Mouse (Mus musculus): ENCODE data around the gene Oxsr1. TPM values are rescaled to one million over a fixed set of nuclear protein-coding genes. Genes with fewer than 3 reads are reported as not detected.
"Not testable (repeated sequence)": the region's sequence is repeated elsewhere in the genome, so short reads cannot be mapped to it uniquely, and the experiment has no call there.

Gene Oxsr1
- total and polyA plus RNA-seq, 3 experiments, result 7.2 to 33.1 (median 32.7) TPM

DNA sequence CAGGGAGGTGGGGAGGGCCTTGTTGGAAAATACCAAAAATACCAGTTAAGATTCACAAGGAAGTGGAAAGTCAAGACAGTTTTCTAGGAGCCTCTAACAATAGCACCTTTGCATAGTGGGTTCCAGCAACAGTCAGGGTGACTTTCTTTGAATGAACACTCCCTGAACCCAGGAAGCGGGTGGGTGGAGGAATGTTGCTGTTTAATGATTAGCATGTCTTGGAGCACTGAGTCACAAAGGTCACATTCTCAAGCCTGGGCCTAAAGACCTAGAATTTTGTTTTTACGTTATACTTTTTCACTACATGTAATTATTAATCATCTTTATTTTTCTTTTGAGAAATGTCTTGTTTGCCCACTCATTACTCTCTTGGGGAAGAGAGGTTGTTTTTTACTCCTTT lies 106.9 kb downstream of the Oxsr1 start:
- DNase-seq, result not testable (repeated sequence)

DNA sequence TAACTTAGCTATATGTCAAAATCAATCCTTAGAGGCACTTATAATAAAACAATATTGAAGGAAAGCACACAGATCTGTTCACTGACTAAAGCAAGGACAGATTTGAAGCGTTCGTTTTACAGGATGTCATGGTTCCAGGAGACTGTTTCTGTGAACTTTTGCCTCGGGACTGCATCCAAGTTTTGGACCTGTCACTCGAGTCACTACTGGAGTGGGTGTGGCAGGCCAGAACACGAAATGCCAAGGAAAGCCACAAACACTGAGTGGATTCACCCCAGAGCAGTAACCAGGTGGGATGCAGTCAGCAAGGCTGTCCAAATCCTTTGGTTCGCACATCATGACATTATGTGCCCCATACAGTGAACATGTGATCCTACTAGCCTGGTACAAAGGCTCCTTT lies 107.6 kb downstream of the Oxsr1 start:
- DNase-seq, result no peak

DNA sequence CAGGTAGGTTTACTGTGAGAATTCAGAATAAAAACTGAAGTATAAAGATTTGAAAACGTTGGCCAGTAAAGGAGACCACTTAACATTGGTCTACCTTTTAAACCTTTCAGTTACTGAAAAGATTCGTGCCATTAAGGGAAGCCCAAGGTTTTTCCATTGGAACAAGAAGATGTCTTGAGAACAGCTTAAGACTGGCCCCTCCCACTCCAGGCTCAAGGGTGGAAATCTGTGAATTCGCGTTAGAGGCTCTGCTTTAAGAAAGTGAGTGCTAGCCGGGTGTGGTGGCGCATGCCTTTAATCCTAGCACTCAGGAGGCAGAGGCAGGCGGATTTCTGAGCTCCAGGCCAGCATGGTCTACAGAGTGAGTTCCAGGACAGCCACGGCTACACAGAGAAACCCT lies 109.2 kb downstream of the Oxsr1 start:
- DNase-seq, result no peak

DNA sequence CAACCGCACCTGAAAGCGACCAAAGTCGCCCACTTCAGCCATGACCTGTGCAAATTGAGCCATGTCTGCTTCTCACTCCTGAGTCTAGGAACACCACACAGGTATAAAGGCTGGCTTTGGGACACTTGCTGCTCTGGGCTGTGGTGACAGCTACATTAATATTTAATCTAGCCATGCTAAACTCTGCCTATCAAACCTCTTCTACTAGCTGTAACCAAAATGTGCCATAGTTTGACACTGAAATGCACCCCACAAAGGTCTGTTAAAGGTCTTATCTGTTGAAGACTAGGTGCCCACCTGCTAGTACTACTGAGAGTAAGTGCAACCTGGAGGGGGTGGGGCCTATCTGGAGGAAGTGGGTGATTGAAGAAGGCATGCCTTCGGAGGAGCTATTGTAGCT lies 113.2 kb downstream of the Oxsr1 start, which contains the start of gene Slc22a13:
Gene Slc22a13 (minus strand): TSS at position 101 of the 400 bp plus-strand sequence.
- DNase-seq, result no peak

DNA sequence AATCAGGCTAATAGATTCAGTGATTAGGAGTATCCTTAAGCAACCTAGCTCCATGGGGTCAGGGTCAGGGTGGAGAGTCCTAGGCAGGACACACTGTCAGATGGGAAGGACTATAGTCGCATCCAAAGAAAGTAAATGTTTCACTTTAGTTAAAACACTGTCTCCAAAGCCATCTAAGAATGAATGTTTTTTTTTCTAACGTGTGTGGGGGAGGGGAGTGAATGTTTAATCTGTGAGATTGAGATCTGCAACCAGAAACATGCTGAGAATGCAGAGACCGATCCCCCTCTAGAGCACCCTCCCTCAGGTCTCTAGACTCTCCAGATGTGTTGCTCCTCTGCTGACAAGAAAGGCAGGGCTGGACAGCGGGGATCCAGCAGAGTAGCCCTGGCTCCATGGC lies 115.1 kb downstream of the Oxsr1 start:
- DNase-seq, result no peak

DNA sequence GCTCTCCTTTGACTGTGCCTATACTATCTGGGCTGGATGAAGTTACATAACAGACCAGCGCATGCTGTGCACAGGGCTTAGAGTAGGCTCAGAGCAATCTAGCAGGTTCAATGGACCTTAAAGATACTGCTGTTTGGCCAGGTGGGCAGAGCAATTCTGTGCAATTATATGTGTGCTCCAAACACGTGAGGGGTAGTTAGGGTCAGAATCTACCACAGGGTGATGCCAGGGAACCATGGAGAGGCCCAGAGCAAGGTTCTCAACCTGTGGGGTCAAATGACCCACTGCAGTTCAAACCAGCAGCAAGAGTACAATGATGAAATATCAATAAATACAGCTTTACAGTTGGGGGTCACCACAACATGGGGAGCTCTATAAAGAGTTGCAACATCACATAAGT lies 115.6 kb downstream of the Oxsr1 start:
- no peak for DNase-seq

DNA sequence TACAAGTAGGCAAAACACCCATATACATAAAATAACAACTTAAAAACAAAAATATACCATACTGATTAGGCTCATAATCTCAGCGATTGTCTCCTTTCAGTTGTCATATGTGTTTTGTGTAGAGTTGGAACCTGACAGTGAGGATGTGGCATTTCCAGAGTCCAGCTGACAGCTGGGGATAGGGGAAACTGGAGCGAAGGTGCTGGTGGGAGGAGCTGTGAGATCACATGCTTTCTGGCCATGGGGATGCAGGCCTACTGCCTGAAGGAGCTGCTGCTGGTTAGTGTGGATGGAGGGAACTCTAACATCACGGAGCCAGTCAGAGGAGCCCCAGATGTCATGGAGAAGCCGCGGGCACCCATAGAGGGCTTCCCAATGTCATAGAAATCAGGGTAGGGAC lies 116.5 kb downstream of the Oxsr1 start:
- no peak for DNase-seq

DNA sequence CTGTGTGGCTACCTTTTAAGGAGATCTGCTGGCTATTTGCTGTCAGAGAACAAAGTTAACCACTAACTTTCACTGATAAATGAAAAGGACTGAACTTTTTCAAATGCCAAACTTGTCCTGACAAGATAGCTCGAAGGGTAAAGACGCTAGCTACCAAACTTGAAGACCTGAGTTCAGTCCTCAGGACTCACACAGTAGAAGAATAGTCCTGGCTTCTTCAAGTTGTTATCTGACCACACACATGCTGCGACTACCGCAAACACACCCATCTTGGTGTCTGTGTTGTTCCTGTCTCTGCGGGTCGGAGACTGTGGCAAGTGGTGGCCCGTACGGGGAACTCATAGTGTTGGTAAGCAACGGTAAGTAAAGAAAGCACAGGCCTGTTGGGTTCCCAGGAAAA lies 118.6 kb downstream of the Oxsr1 start:
- no peak for DNase-seq

DNA sequence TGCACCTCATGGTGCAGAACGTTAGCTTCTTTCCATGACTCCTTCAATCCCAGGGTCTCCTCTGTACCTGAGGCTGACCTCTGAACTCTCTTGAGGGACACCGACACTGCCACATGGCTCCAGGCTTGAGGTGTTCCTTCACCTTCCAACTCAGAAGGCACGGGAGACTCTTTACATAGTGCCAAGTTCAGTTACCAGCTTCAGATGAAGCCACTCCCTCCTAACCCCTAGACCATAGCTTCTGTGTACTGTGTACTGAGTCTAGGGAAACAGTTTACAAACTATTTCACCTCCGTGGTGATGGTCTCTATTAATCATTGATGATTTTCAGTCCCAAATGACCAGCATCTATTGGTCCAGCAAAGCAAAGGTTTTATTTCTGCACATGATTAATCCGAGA lies 120.6 kb downstream of the Oxsr1 start:
- no peak for DNase-seq

DNA sequence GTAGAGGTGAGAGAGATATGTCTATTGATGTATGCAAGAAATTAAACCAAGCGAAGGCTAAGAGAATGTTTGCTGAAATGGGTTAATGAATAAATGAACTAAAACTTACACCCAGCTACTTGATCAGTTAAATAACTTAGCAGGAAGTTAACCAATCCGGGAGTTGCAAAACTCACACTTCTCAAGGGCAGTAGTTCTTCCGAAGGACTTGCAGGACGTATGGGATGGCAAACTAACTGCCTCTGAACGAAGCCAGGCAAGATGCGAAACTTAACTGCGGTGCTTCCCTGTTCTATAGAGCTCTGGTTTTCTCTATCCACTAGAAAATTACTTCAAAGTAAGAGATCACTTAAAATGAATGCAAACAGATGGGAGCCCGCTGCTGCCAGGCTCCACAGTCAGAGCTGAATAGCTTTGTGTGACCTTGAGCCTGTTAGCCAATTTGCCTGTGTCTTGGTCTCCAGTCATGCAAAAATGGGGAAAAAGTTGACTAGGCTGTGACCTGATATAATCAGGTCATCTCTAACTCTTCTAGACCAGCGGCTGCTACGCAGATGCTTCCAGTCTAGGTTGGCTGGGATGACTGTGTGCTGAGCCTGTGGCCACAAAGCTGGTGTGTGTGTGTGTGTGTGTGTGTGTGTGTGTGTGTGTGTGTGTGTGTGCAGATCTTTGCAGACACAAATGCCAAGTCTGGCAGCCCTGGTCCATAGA lies 122.9 kb downstream of the Oxsr1 start:
- DNase-seq, result peak; percentile 12

DNA sequence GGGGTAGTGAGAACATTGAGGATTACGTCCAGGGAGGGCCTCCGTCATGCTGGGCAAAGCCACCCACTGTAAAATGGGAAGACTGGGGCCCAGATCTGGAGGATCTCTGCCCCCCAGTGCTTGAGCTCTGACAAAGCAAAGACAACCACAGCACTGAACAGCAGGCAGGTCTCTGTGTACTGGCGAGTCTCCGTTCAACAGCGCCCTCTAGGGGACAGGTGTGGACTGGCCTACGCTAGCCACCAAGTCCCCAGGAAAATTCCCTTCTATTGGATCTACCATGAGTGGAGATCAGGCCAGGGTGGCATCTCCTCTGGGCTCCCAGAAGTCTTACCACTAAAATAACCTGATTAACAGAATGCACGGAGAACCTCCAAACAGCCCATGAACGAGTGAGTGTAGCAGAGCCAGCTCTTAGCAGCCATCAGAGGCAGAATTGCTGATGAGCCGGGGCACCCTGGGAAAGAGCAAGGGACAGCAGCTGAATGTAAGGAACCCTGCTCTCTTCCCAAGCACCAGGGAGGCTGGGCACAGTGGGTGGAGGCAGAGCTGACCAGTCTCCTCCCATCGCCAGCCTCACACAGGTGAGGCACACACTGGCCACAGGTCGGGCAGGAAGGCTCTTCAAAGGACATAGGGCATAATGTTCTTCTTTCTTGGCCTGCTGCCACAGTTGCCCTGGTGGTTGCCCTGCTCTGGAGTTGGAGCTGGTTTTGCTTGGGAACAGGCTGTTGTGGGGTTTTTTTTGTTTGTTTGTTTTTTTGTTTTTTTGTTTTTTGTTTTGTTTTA lies 129.8 kb downstream of the Oxsr1 start:
- peak; percentile 27 for DNase-seq

Other genes with a start within 250 kb of the Oxsr1 start
- 10 to 100 TPM in 1 of 2 experiments, 1 to 10 TPM in 1; 4.8 to 20.7 TPM for gene Plcd1, start 228.9 kb downstream of the Oxsr1 start, total RNA-seq (2021)
- gene Plcd1, start 228.9 kb downstream of the Oxsr1 start, polyA plus RNA-seq (2012; rRNA removed), result 16.6 and 17.5 TPM in 2 replicates
- gene Dlec1, start 219.9 kb downstream of the Oxsr1 start, total RNA-seq (2021), result 1 to 10 TPM; 2.0 to 2.2 TPM
- 1.1 and 1.5 TPM in 2 replicates for gene Dlec1, start 219.9 kb downstream of the Oxsr1 start, polyA plus RNA-seq (2012; rRNA removed)
- gene Acaa1b, start 165.3 kb downstream of the Oxsr1 start, total RNA-seq (2021), result 10 to 100 TPM in 1 of 2 experiments, 1 to 10 TPM in 1; 9.6 to 15.9 TPM
- 30.9 and 48.8 TPM in 2 replicates for gene Acaa1b, start 165.3 kb downstream of the Oxsr1 start, polyA plus RNA-seq (2012; rRNA removed)
- not detected for gene Gm47289, start 163.3 kb downstream of the Oxsr1 start, total RNA-seq (2021)
- not detected in 2 replicates for gene Gm47289, start 163.3 kb downstream of the Oxsr1 start, polyA plus RNA-seq (2012; rRNA removed)
- gene Slc22a13, start 113.3 kb downstream of the Oxsr1 start, total RNA-seq (2021), result not detected
- gene Slc22a13, start 113.3 kb downstream of the Oxsr1 start, polyA plus RNA-seq (2012; rRNA removed), result 0.06 TPM in 1 of 2 replicates, not detected in the other
- gene Acaa1a, start 17.2 kb upstream of the Oxsr1 start, total RNA-seq (2021), result 100 to 1,000 TPM in 1 of 2 experiments, 10 to 100 TPM in 1; 79.6 to 121 TPM
- 607 and 681 TPM in 2 replicates for gene Acaa1a, start 17.2 kb upstream of the Oxsr1 start, polyA plus RNA-seq (2012; rRNA removed)
- 10 to 100 TPM; 26.9 to 34.5 TPM for gene Myd88, start 19.0 kb upstream of the Oxsr1 start, total RNA-seq (2021)
- 18.5 and 19.7 TPM in 2 replicates for gene Myd88, start 19.0 kb upstream of the Oxsr1 start, polyA plus RNA-seq (2012; rRNA removed)
- 1 to 10 TPM; 1.5 to 1.8 TPM for gene Xylb, start 35.0 kb upstream of the Oxsr1 start, total RNA-seq (2021)
- gene Xylb, start 35.0 kb upstream of the Oxsr1 start, polyA plus RNA-seq (2012; rRNA removed), result 1.1 and 1.2 TPM in 2 replicates
- under 1 TPM in 1 of 2 experiments, not detected in 1; 0.12 TPM for gene Slc22a14, start 43.1 kb upstream of the Oxsr1 start, total RNA-seq (2021)
- gene Slc22a14, start 43.1 kb upstream of the Oxsr1 start, polyA plus RNA-seq (2012; rRNA removed), result not detected in 2 replicates
- 1 to 10 TPM; 4.4 to 7.9 TPM for gene Acvr2b, start 79.7 kb upstream of the Oxsr1 start, total RNA-seq (2021)
- gene Acvr2b, start 79.7 kb upstream of the Oxsr1 start, polyA plus RNA-seq (2012; rRNA removed), result 4.7 and 5.9 TPM in 2 replicates
- gene Exog, start 122.5 kb upstream of the Oxsr1 start, total RNA-seq (2021), result 1 to 10 TPM; 3.7 to 4.4 TPM
- gene Exog, start 122.5 kb upstream of the Oxsr1 start, polyA plus RNA-seq (2012; rRNA removed), result 1.5 and 1.6 TPM in 2 replicates